Mouse (Mus musculus): Measurements from ENCODE around the gene Fer.

Gene Fer

DNA sequence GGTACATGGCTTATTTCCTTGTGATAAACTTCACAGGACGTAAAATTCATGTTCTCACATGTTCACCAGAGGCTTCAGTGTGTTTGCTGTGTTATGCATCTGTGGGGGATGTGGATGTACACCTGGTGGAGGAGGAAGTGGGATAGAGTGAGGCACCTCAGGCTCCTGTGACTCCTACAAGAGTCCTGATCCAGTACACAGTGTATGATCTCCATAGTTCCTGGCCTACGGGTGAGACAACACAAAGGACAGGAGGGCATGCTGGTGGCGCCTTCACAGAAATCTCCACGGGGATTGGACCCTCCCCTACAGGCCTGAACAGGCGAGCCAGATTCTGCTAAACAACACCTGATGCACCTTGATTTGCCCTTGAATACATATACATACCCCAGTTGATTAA is 111.4 kb downstream of the Fer start:
- no peak for DNase-seq (ENCODE audit: low spot score in 2 of 2)

DNA sequence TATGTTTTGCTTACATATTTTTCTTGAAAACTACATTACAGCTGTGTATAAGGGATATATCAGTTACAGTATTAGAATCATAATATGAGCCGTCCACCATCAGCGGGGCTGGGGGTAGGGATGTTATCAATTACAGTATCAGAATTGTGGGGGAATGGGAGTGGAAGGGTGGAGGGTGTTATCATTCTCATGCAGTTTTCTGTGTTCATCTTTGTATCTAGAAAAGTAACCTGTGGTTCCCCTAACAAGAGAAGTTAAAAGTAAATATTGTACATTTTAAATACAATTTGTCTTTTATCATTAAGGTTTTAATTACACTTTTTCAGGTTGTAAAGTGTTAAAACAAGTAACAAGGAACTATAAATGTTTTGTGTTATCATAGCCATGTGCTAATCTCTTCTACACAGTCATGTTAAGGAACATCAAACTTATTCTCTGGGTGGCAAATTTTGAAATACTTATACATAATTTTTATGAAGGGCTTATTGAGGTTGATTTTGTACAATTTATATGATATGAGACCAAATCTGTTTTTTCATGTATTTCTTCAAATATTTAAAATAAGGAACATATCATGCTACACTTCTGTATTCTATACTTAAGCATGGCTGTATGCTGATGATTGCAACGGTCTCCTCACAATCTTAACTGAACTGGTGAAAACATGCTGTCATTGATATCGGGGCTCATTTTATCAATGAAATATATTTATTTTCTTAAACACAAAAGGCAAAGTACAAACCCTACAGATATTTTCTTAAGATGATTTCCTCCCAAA is 116.1 kb downstream of the Fer start:
- no peak for DNase-seq (ENCODE audit: low spot score in 2 of 2)

DNA sequence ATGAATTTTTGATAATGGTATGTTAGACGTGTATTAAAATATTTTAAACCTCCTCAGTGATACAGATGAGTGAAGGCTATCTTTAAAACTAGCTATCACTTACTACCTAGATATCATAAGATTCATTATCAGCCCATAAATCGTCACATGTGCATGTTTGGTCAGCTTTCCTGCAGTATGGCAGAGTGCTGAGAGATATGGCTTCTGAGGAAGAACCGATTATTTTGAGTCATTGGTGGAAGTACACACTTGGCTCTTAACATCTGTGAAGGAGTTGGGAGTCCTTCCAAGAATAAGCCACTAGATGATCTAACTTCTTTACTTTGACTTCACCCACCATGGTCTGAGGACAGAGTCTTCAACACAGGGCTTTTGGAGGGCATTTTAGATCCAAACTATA is 117.3 kb downstream of the Fer start:
- DNase-seq (ENCODE audit: low spot score in 2 of 2): no peak

DNA sequence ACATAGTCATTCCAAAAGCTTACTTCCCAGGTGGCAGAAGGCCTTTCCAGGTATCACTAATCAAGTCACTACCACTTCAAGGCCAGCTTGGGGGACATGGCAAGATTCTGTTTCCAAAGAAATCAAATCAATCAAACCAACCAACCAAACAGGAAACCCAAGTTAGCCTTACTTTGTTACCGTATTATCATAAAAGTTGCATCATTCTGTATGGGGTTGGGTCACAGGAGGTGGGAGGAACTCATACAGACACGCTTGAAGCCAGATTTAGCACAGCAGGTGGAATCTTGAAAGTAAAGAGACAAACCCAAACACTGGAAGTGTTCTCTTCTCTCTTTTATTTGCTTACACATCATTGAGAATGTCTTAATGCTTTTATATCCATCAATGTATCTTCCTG is 125.8 kb downstream of the Fer start:
- no peak for DNase-seq (ENCODE audit: low spot score in 2 of 2)

DNA sequence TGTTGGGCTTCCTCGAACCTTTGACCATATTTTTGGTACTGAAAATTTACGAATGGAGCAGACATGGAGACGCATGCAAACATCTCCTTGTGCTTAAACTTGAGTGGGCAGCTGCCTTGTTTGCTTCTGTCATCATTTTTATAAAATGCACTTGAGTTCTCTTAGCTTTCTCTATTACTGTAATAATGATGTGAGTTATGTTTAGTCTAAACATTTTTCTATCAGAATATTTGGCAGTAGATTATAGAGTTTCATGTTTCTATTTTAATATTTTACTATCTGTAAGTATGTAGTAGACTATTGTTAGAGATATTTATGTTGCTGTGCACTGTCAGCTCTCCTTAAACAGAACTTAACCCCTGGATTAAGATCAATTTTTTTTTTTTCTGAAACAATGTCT is 128.3 kb downstream of the Fer start:
- DNase-seq (ENCODE audit: low spot score in 2 of 2): no peak

DNA sequence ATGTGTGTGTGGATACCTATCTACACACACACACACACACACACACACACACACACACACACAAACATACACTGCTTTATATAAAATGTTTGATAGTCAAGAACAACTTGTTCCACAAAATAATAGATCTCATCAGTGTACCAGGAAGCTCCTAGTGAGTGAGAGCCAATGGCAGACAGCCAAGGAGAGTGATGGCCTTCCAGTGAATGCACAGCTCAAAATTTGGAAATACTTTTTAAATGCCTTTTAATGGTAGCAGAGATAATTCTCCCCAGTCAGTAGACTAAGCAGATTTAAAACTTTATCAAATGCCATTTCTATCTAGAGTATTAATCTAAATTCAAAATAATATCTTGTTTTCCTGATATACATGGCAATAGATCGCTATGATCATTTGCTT is 133.1 kb downstream of the Fer start:
- DNase-seq (ENCODE audit: low spot score in 2 of 2): no peak

DNA sequence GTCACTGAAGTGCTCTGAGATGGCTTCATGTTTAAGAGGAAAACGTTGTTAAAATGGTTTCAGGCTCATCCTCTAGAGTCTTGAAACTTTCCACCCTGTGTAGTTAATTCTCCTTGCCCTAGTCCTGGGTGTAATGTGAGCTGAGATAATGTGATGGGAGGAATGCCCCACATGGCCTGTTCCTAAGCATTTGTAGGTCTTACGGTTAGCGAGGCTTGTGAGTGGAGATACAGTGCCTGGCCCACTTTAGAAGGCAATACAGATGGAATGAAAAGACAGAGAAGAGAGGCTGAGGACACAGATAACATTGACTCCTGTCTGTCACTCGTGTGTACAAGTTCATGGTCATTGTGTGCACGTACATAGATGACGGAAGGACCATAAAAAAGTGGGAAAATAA is 134.8 kb downstream of the Fer start:
- no peak for DNase-seq (ENCODE audit: low spot score in 2 of 2)

DNA sequence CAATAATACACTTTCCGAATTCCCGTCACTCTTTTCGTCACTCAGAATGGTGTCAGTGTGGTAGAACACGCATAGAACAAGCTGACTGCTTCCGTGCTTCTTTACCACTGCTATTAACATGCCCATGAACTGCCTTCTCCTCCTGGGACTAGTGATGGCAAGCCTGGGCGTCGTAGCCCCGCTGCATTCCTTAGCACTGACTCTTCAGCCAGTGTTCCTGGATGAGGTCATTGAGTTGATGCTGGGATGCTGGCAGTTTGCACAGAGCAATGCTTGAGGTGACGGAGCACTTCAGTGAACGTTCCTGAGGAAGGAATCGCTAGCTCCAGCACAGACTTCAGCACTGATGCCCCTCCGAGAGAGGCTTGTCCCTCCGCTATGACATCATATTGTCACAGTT is 140.6 kb downstream of the Fer start:
- no peak for DNase-seq (ENCODE audit: low spot score in 2 of 2)

DNA sequence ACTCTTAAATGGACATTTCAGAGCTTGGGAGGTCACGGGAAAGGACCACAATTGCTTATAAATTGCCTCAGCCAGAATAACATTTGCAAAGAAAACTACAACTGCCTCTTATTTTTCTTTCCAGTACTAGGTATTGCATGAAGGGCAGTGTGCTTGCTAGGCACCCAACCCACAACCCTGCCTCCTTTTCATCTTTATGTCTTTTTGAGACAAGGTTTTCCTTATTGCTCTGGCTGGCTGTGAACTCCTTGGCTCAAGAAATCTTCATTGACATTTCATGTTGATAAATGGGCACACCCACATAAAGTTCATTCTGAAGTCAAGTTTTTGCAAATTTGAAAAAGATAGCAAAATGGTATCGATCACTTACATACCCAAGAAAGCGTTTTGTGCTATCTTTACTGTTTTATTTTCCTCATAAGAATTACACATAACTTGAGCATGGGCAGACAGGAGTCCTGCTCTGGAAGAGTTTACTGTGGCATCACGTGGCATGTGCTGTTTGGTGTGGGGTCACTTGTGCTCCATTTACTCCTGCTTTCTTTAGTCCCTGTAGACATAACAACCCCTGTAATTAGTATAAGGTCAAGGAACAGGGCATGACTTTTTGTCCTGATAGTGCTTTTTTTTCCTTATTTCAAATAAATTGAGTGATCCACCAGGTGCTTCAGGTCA is 142.8 kb downstream of the Fer start:
- DNase-seq (ENCODE audit: low spot score in 2 of 2): no peak

DNA sequence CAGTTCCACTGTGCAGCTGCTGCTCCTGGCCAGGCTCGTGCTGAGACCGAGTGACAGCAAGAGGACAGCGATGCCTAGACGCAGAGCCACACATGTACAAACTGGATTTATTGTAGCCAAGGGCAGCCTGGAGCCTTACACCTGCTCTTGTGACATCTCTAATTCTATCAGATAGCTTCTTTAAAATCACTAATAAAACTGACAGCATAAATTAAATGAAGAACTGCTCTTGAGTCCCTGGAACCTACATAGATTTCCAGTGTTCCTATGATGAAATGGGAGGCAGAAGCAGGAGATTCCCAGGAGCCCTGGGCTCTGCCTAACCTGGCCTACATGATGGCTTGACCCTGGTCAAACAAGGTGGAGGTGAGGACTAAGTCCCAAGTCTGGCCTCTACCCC is 153.7 kb downstream of the Fer start:
- no peak for DNase-seq (ENCODE audit: low spot score in 2 of 2)

DNA sequence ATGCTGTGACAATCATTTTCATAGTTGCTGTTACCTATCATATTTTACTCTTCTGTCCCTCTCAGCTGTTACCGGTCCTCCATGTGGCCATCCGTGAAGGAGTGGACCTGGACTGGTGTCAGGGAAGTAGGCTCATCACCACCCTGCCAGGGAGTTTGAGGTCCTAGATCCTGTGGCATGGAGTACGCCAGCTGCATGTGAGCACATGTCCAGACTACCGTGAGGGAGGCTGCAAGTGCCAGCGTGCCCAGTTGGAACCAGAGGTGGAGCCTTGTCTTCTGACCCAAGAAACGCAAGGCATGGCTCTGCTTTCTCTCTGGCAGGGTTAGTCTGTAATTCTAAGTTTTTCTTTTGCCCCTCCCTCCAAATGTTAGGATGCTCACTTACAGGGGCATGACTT is 155.4 kb downstream of the Fer start:
- no peak for DNase-seq (ENCODE audit: low spot score in 2 of 2)

DNA sequence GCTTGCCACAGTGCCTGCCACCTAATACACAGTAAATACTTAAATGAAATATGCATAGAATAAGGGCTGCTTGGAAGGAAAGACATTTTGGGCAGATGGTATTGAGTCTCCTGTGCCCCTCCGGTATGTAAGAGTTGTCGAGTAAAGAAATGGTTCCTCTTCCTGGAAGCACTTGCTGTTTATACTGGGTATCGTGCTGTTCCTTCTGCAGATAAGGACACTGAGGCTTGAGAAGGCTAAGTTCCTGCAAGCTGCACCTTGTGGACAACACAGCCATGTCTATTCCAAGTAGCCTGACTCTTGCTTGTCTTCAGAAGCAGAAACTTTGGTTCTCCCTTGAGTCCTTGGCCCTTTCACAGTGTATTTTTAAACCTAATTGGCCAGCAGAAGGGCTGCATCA is 156.0 kb downstream of the Fer start:
- DNase-seq (ENCODE audit: low spot score in 2 of 2): no peak

DNA sequence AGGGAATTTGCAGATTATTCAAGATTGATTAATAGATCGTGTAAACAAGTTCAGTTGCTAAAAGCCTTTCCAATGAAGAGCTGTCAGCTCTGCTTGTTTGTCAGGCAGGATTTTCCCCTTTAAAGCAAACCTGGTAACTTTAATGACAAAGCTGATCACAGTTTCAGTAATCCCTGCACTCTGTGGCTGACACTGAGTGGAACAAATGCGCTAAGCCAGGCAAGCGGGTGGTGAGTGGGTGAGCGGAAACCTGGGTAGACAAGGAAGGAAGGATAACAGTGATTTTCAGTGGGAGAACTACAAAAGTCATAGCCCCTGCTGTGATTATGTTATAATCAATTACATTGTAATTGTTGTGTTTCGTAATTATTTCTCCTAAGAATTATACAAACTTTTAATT is 156.8 kb downstream of the Fer start:
- DNase-seq (ENCODE audit: low spot score in 2 of 2): peak in 1 of 2 experiments; percentile 40

DNA sequence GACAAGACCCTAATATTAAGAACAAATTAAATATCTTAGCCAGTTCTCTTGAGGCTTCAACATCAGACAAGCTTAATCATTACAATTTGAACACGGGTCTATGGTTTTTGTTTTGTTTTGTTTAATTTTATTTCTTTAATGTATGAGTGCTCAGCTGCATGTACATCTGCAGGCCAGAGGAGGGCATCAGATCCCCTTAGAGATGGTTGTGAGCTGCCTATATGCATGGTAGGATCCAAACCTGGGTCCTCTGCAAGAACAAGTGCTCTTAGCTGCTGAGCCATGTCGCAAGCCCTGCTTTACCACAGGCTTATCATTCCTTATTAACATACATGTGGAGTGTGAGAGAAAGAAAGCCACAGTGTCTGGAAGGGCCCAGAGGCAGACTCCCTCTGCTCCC is 163.6 kb downstream of the Fer start:
- no peak for DNase-seq (ENCODE audit: low spot score in 2 of 2)

DNA sequence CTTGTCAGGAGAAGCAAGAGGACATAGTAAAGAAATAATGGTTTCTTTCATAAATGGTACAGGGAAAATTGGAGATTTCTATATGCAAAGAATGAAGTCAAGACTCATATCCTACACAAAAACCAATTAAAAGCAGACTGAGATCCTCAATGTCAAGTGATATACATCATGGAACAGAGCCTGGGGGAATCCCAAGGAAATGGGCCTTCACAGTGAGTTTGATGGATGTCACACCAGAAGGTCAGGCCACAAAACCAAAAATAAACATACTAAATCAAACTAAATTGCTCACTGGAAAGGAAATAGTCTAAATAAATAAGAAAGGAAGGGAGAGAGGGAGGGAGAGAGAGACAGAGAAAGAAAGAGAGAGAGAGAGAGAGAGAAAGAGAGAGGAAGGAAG is 178.9 kb downstream of the Fer start:
- DNase-seq (ENCODE audit: low spot score in 2 of 2): no peak

DNA sequence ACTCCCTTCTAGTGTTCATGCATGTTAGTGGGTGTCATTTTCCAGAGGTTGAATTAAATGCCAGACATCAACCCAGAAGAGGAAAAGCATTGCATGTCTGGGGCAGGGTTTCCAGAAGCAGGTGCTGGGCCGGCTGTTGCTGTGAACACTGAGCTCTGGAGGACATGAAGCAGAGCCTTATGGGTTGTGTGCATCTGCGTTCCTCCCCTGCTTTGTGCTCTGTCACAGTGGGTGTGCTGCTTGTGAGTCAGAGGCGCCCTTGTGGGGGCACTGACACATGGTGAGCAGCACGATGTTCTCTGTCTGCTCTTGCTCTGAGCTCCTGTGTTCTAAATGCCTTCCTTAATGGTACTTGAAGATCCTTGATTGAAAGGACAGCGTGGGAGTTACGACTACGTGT is 182.5 kb downstream of the Fer start:
- peak; percentile 69 to 74 for DNase-seq (ENCODE audit: low spot score in 2 of 2)

DNA sequence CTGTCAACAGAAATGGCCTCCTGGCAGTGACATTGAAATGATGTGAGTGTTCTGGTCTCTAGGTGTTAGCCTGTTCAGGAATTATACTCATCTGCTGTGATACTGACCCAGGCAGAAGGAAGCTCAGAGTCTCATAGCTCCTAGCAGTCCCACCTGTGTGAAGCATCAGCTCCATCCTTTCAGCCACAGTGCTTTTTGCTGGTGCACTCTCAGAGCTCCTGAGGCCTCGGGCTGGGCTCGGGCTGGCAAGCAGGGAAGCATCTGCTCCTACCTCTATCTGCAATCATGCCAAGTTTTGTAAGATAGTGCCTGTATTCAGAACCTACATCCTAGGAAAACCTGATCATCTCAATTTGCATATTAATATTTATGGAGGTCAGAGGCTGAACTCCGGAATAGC is 183.7 kb downstream of the Fer start:
- no peak for DNase-seq (ENCODE audit: low spot score in 2 of 2)

DNA sequence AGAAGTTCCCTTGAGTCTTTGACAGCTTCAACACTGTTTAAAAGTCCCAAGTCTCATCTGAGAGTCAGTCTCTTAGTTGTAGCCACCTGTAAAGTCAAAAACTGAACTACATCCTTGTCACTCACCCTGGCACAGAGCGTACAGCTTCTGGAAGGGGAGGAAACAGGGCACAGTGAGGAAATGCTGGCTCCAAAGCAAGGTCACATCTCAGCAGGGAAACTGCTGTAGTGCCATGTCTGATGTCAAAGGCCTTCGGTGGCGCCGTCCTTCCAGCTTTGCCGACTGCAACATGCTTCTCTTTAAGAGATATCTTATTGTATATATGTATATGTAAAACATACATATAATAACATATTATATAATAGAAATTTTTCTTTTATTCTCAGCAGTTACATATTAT is 188.0 kb downstream of the Fer start:
- DNase-seq (ENCODE audit: low spot score in 2 of 2): no peak

DNA sequence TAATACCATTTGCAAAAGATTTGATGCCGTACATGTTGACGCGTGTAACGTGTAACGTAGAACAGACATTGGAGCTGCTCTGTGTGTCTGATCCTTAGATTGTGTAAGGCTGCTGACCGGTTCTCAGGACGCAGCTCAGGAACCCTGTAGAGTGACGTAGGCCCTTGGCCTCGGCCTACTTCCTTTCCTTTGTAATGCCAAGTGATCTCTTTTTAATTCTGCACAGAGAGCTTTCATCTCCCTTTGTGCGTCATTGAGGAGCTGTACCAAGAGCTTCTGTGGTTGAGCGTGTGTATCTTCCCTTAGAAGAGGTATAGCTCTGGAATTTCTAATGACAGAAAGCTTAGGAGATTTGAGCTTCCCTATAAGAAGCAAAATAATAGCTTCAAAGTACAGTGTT is 190.8 kb downstream of the Fer start:
- DNase-seq (ENCODE audit: low spot score in 2 of 2): no peak

DNA sequence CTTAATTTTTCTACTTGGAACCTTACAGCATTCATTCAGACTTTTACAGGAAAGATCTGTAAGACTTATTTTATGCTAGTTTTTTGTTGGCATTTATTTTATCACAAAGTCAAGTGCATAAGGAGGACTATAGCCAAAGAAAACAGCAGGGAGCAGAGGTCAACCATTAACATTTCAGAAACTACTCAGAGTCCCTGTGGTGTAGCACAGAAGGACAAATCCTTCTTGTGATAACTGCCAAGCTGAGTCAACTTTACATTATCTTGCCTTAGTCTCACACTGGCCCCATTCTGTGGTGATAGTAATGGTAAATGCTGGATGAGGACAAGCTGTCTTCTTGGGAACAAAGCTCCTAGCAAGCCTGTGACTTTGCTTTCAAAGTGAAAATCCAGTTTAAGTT is 197.7 kb downstream of the Fer start:
- no peak for DNase-seq (ENCODE audit: low spot score in 2 of 2)

DNA sequence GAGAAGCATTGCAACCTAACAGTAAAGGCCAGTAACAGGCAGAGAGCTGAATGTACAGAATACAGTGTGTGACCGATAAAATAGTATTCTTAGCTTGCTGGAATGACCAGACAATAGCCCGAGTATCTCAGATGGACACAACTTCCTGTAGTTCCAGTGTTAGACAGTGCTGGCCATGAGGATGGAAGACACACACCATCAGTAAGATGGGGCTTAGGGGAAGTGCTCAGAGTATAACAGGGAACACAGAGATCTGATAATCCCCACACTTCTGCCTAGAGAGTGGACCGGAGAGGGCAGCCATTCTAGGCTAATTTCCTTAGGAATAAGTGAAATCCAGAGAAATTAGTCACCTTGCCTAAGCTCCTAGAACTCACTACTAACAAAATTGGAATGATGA is 202.4 kb downstream of the Fer start:
- DNase-seq (ENCODE audit: low spot score in 2 of 2): no peak

DNA sequence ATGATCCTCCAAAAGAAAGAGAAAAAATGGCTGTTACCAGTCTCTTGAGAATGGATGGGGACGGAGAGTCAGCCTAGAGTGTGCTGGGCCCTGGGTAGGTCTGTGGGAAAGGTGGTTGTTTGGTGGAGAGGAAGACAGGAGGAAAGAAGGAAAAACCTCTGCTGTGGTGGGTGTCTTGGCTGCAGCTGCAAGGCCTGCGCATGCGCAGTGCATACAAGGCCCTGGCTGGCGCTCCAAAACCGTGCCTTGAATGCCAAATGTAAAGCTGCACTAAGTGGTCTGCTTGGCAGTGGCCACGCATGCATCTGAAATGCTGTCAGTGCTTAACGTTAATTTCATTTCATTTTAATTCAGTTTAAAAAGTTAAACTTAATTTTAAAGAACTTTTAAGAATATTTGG is 214.5 kb downstream of the Fer start:
- DNase-seq (ENCODE audit: low spot score in 2 of 2): peak in 1 of 2 experiments; percentile 30

DNA sequence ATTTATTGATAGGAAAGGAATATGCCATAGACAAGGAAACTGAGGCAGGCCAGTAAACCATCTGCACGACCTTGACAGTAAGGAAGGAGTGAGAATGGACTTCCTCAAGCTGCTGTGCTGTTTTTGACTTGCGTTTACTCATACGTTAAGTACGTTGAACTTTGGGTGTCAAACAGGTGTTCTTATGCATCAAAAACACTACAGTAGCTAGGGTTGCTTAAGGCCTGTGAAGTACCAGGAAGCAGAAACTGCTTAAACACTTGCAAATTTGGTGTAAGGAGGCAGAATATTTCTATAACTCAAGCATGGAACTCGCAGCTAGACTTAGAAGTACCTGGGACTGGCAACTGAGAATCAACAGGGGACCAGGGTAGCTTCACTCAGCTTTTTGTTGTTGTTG is 221.9 kb downstream of the Fer start:
- no peak for DNase-seq (ENCODE audit: low spot score in 2 of 2)

DNA sequence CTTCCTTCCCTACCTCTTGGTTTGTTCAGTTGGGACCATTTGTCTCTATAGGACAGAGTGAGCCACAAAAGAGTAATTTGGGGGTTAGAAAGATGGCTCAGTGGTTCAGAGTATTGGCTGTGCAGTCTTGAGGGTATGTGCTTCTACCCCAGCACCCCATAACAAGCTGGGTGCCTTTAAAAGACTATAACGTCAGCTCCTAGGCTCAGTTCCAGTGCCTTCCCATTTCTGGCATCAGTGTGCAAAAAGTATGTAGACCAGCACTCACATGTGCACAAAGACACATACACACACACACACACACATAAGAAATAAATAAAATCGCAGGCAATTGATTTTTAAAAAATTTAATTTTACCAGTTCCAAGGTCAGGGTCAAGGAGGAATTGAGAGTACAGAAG is 222.6 kb downstream of the Fer start:
- DNase-seq (ENCODE audit: low spot score in 2 of 2): no peak

All from right cerebral cortex, adult 2 months (tissue).